Mouse (Mus musculus): ENCODE measurements around the gene Ugt1a6b.

DNA sequence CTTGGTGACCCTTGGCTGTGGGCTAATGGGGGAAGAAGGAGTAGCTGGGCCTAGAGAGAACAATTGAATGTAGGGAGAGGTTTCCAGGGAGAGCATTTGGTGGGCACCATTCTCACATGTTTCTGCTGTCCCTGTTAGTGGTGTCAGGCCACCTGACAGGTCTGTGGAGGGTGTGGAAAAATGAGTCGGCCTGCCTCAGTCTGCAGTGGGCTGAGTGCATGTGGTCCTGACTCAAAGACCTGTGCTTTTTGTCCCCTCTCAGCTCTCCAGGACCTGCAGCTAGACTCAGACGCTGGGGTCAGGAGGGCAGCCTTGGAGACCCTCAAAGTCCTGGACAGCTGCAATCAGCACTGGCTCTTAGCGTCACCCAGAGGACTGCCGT lies 156.6 kb downstream of the Ugt1a6b start:
- TF ChIP-seq CTCF (IDR thresholded peaks at IDR 0.05; ENCODE audit: insufficient read depth, low read length) (no peak), POLR2A (IDR thresholded peaks at IDR 0.05; ENCODE audit: borderline replicate concordance, extremely low read depth, low read depth, low read length) (no peak)
